Mouse (Mus musculus): ENCODE measurements around the gene Smtn. TPM values are rescaled to one million over a fixed set of nuclear protein-coding genes. Genes with fewer than 3 reads are reported as not detected.

The Smtn gene
- polyA plus RNA-seq, 1 experiment from 2014 or later = 43.9 TPM

GRCm38 (mm10) chr11:3525560-3525959 lies 14.9 kb downstream of the Smtn start:
- Histone ChIP-seq H3K36me3 (peaks cover 98% of the 10 kb centered on the region), H3K9ac (no peak overlapping the region), H3K27ac (no peak overlapping the region), H3K4me3 (no peak overlapping the region), H3K9me3 (no peaks in the 10 kb centered on the region), H3K4me1 (no peaks in the 10 kb centered on the region), H3K4me2 (no peak overlapping the region), H3K27me3 (no peaks in the 10 kb centered on the region)
- no peak for ATAC-seq (ENCODE audit: insufficient number of reproducible peaks, insufficient read depth, low FRiP score, low TSS enrichment, low read depth)
- 85% methylated on average over 4 of the region's 4 CpGs for WGBS

- ATAC-seq (ENCODE audit: insufficient number of reproducible peaks, insufficient read depth, low FRiP score, low TSS enrichment, low read depth) = no peak
- 86% methylated on average over 7 of the region's 7 CpGs for WGBS
- no peak overlapping the region for H3K4me2 ChIP-seq
- H3K36me3 ChIP-seq = peaks cover 98% of the 10 kb centered on the region
- no peaks in the 10 kb centered on the region for H3K27me3 ChIP-seq
- no peaks in the 10 kb centered on the region for H3K9me3 ChIP-seq
- no peaks in the 10 kb centered on the region for H3K4me1 ChIP-seq
- no peak overlapping the region for H3K27ac ChIP-seq
- no peak overlapping the region for H3K9ac ChIP-seq
- no peak overlapping the region for H3K4me3 ChIP-seq
Measured at GRCm38 (mm10) chr11:3523840-3524582, 16.4 kb downstream of the Smtn start.

GRCm38 (mm10) chr11:3522285-3523000 lies 18.0 kb downstream of the Smtn start:
- peaks cover 6% of the 10 kb centered on the region for H3K4me1 ChIP-seq
- no peak overlapping the region for H3K27ac ChIP-seq
- no peak for ATAC-seq (ENCODE audit: insufficient number of reproducible peaks, insufficient read depth, low FRiP score, low TSS enrichment, low read depth)
- no peak overlapping the region for H3K4me3 ChIP-seq
- no peaks in the 10 kb centered on the region for H3K9me3 ChIP-seq
- 96% methylated on average over 17 of the region's 17 CpGs for WGBS
- H3K27me3 ChIP-seq = peaks cover 5% of the 10 kb centered on the region; the same call in 1 of the 2 replicates
- H3K9ac ChIP-seq = no peak overlapping the region
- H3K36me3 ChIP-seq = peaks cover 84% of the 10 kb centered on the region
- no peak overlapping the region for H3K4me2 ChIP-seq

GRCm38 (mm10) chr11:3521339-3522224 lies 18.8 kb downstream of the Smtn start:
- Histone ChIP-seq H3K9me3 (no peaks in the 10 kb centered on the region), H3K4me3 (no peak overlapping the region), H3K9ac (no peak overlapping the region), H3K4me1 (peaks cover 15% of the 10 kb centered on the region), H3K27me3 (peaks cover 13% of the 10 kb centered on the region), H3K4me2 (no peak overlapping the region), H3K27ac (no peak overlapping the region), H3K36me3 (peaks cover 76% of the 10 kb centered on the region)
- WGBS = 87% methylated on average over 23 of the region's 23 CpGs
- ATAC-seq (ENCODE audit: insufficient number of reproducible peaks, insufficient read depth, low FRiP score, low TSS enrichment, low read depth) = no peak

GRCm38 (mm10) chr11:3520919-3521318 lies 19.5 kb downstream of the Smtn start:
- no peak overlapping the region for H3K27ac ChIP-seq
- H3K4me2 ChIP-seq = no peak overlapping the region
- H3K4me3 ChIP-seq = no peak overlapping the region
- H3K4me1 ChIP-seq = peaks cover 21% of the 10 kb centered on the region
- H3K9me3 ChIP-seq = no peaks in the 10 kb centered on the region
- 78% methylated on average over 14 of the region's 14 CpGs for WGBS
- peak; percentile 21; the same call in 1 of the 2 replicates for ATAC-seq (ENCODE audit: insufficient number of reproducible peaks, insufficient read depth, low FRiP score, low TSS enrichment, low read depth)
- H3K36me3 ChIP-seq = peaks cover 69% of the 10 kb centered on the region
- no peak overlapping the region for H3K9ac ChIP-seq
- peaks cover 20% of the 10 kb centered on the region for H3K27me3 ChIP-seq

- H3K27me3 ChIP-seq = peaks cover 28% of the 10 kb centered on the region
- no peak overlapping the region for H3K27ac ChIP-seq
- H3K4me3 ChIP-seq = no peak overlapping the region
- peaks cover 30% of the 10 kb centered on the region for H3K4me1 ChIP-seq
- ATAC-seq (ENCODE audit: insufficient number of reproducible peaks, insufficient read depth, low FRiP score, low TSS enrichment, low read depth) = no peak
- no peak overlapping the region for H3K4me2 ChIP-seq
- no peak overlapping the region for H3K9ac ChIP-seq
- H3K36me3 ChIP-seq = peaks cover 59% of the 10 kb centered on the region
- WGBS = 86% methylated on average over 11 of the region's 11 CpGs
- no peaks in the 10 kb centered on the region for H3K9me3 ChIP-seq
Measured at GRCm38 (mm10) chr11:3519756-3520398, 20.5 kb downstream of the Smtn start.

- H3K27me3 ChIP-seq = peaks cover 28% of the 10 kb centered on the region
- no peak for ATAC-seq (ENCODE audit: insufficient number of reproducible peaks, insufficient read depth, low FRiP score, low TSS enrichment, low read depth)
- H3K27ac ChIP-seq = no peak overlapping the region
- no peaks in the 10 kb centered on the region for H3K9me3 ChIP-seq
- H3K9ac ChIP-seq = no peak overlapping the region
- 75% methylated on average over 4 of the region's 4 CpGs for WGBS
- no peak overlapping the region for H3K4me2 ChIP-seq
- H3K4me3 ChIP-seq = no peak overlapping the region
- peaks cover 31% of the 10 kb centered on the region for H3K4me1 ChIP-seq
- H3K36me3 ChIP-seq = peaks cover 52% of the 10 kb centered on the region
Measured at GRCm38 (mm10) chr11:3519051-3519726, 21.2 kb downstream of the Smtn start.

GRCm38 (mm10) chr11:3517846-3518732 lies 22.3 kb downstream of the Smtn start:
- ATAC-seq (ENCODE audit: insufficient number of reproducible peaks, insufficient read depth, low FRiP score, low TSS enrichment, low read depth) = no peak
- H3K27ac ChIP-seq = no peak overlapping the region
- peak overlapping the region; percentile 82 for H3K4me2 ChIP-seq
- H3K4me3 ChIP-seq = peak overlapping the region; percentile 42; the same call in 1 of the 2 replicates
- H3K9ac ChIP-seq = peak overlapping the region; percentile 67
- WGBS = 58% methylated on average over 13 of the region's 13 CpGs
- no peaks in the 10 kb centered on the region for H3K9me3 ChIP-seq
- peaks cover 42% of the 10 kb centered on the region for H3K36me3 ChIP-seq
- H3K27me3 ChIP-seq = peaks cover 28% of the 10 kb centered on the region
- peaks cover 35% of the 10 kb centered on the region for H3K4me1 ChIP-seq

GRCm38 (mm10) chr11:3516859-3517845 lies 23.3 kb downstream of the Smtn start:
- Histone ChIP-seq H3K9ac (peak overlapping the region; percentile 67), H3K36me3 (peaks cover 33% of the 10 kb centered on the region), H3K4me3 (peak overlapping the region; percentile 42), H3K27ac (no peak overlapping the region), H3K27me3 (peaks cover 28% of the 10 kb centered on the region), H3K4me2 (peak overlapping the region; percentile 82), H3K4me1 (peaks cover 35% of the 10 kb centered on the region), H3K9me3 (no peaks in the 10 kb centered on the region)
- no peak for ATAC-seq (ENCODE audit: insufficient number of reproducible peaks, insufficient read depth, low FRiP score, low TSS enrichment, low read depth)
- WGBS = 2% methylated on average over 50 of the region's 50 CpGs

All from embryonic facial prominence, embryonic 13.5 days (tissue).